Mouse (Mus musculus) regulatory T cell (primary cell): Measurements from ENCODE around the gene Rilp.

ENCODE experiments used
- in situ Hi-C: fragments of 300-600 bp; cut with MboI, MseI; formaldehyde crosslinking; loops from one replicate; pipeline ENCODE4 v1.15.1; 2025; ENCODE audit warnings: high pct_unique_total_duplicates

The Rilp gene

DNA sequence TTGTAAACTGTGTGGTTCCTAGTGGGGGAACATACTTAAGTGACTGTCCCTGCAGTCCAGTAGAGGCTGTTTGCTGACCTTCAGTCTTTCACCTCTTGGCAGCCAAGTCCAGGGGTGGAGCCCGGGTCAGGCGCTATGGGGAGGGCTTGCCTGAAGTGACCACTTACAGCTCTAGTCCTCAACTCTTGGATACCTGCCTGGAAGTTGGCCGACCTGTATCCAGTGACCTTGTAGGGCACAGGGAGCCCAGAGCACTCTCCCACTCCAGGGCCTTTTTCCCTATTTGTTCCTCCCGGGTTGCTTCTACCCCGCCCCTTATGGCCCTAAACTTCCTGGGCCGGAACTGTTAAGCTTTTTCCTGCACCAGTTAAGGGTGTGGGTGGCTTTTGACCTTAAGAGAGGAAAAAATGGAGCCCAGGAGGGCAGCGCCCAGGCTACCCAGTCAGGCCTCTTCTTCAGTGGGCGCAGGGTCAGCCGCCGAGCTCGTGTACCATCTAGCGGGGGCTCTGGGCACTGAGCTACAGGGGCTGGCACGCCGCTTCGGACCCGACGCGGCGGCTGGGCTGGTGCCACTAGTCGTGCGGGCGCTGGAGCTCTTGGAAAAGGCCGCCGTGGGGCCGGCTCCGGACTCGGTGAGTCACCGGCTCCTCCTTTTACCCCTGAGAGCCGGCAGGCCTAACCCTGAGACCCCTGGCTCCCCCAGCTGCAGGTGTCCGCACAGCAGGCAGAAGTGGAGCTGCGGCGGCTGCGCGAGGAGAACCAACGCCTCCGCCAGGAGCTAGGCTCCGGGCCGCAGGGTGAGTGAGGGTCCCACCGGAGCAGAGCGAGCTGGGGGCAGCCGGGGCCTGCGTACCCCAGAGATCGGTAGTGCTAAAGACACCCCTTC, at the start of gene Rilp:
Gene Rilp, plus strand, starts transcription at position 354 of the 886 bp plus-strand sequence.
- in situ Hi-C loops, result no loop called here

GRCm38 (mm10) chr11:75460103-75460843, 49.6 kb upstream of the Rilp start:
- in situ Hi-C loops, result no loop called here

DNA sequence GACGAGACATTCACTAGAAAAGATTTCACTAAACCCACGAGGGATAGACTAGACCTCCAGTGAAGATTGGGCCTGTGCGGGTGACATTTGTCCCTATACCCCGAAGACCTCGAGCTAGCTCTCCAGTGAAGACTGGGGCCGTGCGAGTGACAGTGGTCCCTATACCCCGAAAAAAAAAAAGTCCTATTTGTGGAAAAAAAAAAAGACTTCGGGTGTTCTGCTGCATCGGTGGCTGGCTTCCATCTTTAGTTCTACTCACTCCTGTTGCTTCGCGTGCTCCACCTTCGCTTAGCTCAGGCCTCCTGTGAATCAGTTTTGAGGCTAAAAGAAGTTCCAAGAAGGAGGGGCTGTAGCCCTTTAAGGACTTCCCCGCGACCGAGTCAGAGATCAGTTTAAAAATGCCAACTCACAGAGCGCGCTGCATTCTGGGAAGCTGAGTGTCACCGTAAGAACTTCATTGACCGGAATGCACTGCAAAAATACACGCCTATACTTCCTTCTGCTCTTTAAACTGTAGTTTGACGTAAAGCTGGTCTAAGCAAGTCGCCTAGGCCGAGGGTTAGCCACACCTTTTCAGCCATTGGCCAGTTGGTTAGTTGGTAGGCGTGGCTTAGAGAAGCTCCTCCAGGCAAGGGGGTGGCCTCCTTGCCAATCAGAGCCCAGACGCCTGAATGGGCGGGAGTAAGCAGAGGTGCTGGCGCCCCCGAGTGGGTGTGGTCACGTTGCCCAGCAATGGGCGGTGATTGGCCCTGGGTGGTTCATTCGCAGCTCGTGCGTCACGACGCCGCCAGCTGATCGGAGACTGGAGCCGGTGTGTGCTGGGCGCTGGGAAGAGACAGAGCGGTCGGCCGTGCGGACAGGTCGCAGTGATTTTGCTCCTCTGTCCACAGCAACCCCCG, 48.8 kb upstream of the Rilp start, which contains the start of gene Tlcd2:
Gene Tlcd2, plus strand, starts transcription at position 872 of the 899 bp plus-strand sequence.
- in situ Hi-C loops, result no loop called here

GRCm38 (mm10) chr11:75461743-75462252, 48.1 kb upstream of the Rilp start:
- in situ Hi-C loops, result no loop called here

DNA sequence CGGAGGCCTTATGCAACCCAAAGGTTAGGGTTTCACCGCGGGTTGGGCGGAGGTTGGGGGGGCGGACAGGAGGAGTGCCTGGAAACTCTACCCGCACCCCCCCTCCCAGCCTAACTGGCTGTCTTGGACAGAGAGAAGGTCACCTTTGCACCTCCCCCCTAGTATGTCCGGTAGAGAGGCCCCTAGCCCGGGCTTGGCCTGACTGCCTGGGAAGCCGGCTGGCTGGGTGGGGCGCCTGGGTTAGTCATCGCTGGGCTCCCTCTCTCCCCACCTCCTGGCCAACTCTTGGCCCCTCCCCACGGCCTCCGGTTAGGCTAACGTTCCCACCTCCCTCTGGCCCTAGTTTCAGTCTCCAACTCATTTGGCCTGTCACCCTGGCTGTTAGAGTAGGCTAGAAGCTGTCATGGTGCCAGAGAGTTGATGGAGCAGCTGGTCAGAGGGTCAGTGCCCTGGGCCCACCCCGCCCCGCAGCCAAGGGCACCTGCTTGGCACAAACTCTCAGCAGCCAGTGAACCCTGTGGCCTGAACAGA, 47.6 kb upstream of the Rilp start:
- in situ Hi-C loops, result no loop called here

GRCm38 (mm10) chr11:75462865-75463336, 47.0 kb upstream of the Rilp start:
- in situ Hi-C loops, result no loop called here

DNA sequence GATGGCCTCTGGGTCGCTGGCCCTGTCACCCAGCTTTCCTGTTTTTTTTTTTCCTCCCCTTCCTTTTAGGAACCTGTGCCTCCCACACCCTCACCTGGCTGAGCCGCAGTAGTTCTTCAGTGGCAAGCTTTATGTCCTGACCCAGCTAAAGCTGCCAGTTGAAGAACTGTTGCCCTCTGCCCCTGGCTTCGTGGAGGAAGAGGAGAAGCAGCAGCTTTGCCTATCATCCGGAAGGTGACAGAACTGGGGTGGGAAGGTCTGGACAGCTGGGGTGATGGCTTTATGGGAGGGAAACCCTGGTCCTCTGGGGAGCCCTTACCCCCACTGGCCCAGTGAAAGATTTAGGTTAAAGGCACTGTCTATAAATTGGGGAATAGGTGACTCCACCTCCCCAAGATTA, 46.3 kb upstream of the Rilp start:
- in situ Hi-C loops, result no loop called here

DNA sequence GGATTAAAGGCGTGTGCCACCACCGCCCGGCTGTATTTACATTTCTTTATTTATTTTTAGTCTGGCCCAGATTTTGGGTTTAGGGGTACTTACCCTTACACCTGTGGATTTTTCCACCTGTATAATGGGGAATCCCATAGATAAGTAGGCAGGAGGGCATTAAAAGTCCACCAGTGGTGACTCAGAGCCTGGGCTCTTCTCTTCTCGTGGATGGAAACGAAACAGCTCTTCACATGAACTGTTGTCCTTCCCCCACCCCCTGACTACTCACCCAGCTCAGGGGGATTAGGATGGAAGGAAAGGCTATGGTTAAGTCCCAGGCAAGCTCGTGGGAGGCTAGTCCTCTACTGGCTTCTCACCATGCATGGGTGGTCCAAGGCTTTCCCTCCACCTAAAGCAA, 45.5 kb upstream of the Rilp start:
- in situ Hi-C loops, result no loop called here

DNA sequence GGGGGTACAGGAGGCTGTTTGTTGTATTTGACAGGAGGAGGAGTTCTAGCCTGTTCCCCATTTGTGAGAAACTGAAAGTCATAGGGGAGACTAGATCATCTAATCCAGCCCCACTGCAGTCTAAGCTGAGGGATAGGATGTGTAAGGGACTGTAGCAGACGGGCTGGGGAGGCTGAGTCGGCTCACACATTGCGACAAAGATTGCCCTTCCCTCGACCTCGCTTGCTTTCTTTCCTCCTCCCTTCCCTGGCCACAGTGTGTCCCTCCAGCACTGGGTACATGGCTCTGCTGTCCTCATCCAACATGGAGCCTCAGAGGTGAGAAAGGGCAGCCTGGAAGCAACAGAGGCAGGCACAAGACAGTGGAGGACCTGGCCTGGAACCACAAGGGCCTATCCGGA, 44.8 kb upstream of the Rilp start:
- in situ Hi-C loops, result no loop called here

- in situ Hi-C loops, result no loop called here
Observed at GRCm38 (mm10) chr11:75466731-75467505, 43.0 kb upstream of the Rilp start.

DNA sequence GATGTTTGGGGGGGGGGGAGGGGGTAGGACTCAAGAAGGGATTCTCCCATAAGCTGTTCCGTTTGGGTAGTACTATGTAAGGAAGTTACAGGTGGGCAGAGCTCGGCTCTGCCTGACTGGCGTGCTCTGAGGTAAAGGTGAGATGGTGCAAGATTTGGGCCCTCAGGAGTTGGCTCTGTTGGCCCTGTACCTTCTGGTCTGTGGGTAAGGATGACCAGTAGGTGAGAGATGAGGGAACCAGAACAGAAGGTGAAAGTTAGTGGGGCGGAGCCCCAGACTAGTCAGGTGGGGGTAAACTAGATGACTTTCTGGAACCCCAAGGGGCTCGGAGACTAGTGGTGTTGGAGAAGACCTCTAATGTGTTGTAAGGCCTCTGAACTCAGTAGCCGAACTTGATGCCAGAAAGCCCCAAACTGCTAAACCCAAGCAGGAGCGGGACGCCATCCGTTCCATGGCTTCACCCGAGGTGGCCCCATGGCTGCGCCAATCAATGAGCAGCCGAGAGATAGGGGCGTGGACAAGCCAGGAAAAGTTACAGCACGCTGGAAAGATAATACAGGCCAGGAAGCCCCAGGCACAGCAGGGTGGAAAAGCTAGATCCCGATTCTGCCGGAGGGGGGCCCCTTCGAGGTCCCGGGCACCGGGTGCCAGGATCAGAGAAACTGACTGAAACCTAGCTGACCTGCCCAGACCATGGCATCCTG, 42.2 kb upstream of the Rilp start:
- in situ Hi-C loops, result no loop called here

- in situ Hi-C loops, result no loop called here
Observed at GRCm38 (mm10) chr11:75468410-75468809, 41.5 kb upstream of the Rilp start.

DNA sequence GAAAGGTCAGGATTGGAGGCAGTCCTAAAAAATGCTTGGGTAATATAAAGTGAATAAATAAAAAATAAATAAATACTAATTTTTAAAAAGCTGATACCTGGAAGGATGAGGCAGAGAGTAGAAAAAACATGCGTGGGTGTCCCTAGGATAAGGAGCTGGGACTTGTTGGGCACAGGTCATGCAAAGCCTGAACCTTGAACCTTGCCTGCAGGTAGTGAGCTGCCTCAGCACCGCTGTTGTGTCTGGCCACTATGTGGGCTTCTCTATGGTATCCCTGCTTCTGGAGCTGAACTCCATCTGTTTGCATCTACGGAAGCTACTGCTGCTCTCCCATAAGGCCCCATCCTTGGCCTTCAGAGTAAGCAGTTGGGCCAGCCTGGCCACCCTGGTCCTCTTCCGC, 40.6 kb upstream of the Rilp start:
- in situ Hi-C loops, result no loop called here

DNA sequence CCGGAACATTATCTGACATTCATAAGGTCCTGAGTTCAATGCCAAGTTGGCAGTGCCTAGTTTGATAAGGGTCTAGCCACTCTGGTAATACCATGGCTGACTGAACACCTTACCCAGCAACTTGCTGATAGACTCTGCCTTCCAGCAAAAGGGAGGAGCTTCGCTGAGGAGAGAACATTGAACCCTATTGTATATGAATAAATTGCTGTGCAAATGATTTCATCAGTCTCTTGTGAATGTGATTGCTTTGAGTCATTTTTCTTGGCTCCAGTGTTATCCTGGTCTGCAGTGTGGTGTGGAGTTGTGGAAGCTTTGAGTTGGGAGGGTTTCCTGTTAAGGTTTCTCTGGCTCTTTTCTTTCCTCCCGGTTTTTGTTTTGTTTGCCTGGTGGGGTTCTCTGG, 39.2 kb upstream of the Rilp start:
- in situ Hi-C loops, result no loop called here

DNA sequence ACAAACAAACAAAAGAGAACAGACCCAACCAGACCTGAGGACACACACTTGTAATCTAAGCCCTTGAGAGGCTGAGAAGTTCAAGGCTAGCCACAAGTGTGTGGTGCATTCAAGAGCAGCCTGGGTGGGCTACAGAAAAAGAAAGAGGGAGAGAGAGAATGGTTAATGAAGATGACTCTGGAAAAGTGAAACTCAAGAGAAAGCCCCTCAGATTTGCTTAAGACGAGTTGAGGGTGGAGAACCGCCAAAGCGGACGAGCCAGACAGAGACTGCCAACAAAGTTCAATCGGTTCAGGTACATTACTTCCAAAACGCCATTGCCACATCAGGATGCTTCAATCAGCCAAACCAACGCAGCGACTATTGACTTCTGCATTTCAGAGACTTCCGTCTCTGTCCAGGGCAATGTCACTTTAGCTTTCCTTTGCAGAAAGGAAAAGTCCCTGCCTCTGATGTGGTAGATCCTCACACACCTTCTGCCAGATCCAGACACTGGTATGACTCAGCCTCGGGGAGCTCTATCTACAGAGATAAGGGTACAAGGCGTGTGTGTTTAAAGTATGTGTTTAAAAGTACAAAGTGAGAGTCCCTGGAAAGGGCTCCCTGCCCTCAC, 37.3 kb upstream of the Rilp start:
- in situ Hi-C loops, result no loop called here

DNA sequence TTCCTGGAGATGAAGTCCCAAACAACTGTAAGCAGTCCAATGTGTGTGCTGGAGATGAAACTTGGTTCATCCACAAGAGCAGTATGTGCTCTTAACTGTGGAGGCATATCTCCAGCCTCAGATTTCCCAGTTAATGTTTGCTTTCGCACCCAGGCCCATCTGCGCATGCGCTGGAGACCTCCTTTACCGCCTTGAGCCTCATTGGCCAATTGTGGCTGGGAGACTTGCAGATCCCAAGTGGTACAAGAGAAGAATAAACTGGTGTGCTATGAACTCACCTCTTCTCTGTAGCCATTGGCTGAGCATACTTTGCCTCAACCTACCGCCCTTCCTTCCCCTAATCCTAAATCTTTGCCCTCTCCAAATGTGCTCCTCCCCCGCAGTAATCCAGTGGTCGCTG, 36.5 kb upstream of the Rilp start:
- in situ Hi-C loops, result no loop called here

- in situ Hi-C loops, result no loop called here
Observed at GRCm38 (mm10) chr11:75486192-75486591, 23.7 kb upstream of the Rilp start.

- in situ Hi-C loops, result no loop called here
Observed at GRCm38 (mm10) chr11:75486601-75487285, 23.2 kb upstream of the Rilp start, which contains the start of gene Prpf8. Prpf8 (plus strand) TSS chr11:75486816.

GRCm38 (mm10) chr11:75487496-75487895, 22.4 kb upstream of the Rilp start:
- in situ Hi-C loops, result no loop called here
